Mouse (Mus musculus) liver, embryonic 11.5 days (tissue): Measurements from ENCODE around the gene Atg101. TPM values are rescaled to one million over a fixed set of nuclear protein-coding genes. Genes with fewer than 3 reads are reported as not detected.
"Not testable (repeated sequence)": the region's sequence is repeated elsewhere in the genome, so short reads cannot be mapped to it uniquely, and the experiment has no call there.

Source experiments
- ATAC-seq: fragments of 200-750 bp; cut with Nextera tagmentation; replicated peaks from 2 replicates; pipeline ENCODE4 v1.8.0; 2017; ENCODE audit warnings: moderate number of reproducible peaks, mild to moderate bottlenecking, moderate TSS enrichment, moderate library complexity; ENCODE audit not compliant: low FRiP score
- DNase-seq: peaks from one replicate; pipeline ENCODE4 v3.0.0-alpha.2; 2017; ENCODE audit warnings: low spot score
- H3K27ac ChIP-seq: fragments of 300-500 bp; sonication (generic); 2 replicates; pipeline ENCODE4 v1.5.1; 2014; ENCODE audit warnings: mild to moderate bottlenecking, low read depth, low read length, control low read depth
- H3K27me3 ChIP-seq: fragments of 300-500 bp; sonication (generic); replicated peaks from 2 replicates; pipeline ENCODE4 v1.6.1; 2014; ENCODE audit warnings: low read length, mixed read lengths; ENCODE audit not compliant: control insufficient read depth, insufficient read depth
- H3K36me3 ChIP-seq: fragments of 300-500 bp; sonication (generic); 2 replicates; pipeline ENCODE4 v1.6.1; 2014; ENCODE audit warnings: mild to moderate bottlenecking, low read length, moderate library complexity, mixed read lengths; ENCODE audit not compliant: control insufficient read depth, insufficient read depth
- H3K4me1 ChIP-seq: fragments of 300-500 bp; sonication (generic); replicated peaks from 2 replicates; pipeline ENCODE4 v1.6.1; 2014; ENCODE audit warnings: low read length, mixed read lengths; ENCODE audit not compliant: control insufficient read depth, insufficient read depth
- H3K4me2 ChIP-seq: fragments of 300-500 bp; sonication (generic); 2 replicates; pipeline ENCODE4 v1.6.1; 2014; ENCODE audit warnings: mild to moderate bottlenecking, control low read depth, moderate library complexity
- H3K4me3 ChIP-seq: fragments of 300-500 bp; sonication (generic); 2 replicates; pipeline ENCODE4 v1.5.1; 2014; ENCODE audit warnings: low read depth, low read length, control low read depth
- H3K9ac ChIP-seq: fragments of 300-500 bp; sonication (generic); 2 replicates; pipeline ENCODE4 v1.6.1; 2014; ENCODE audit warnings: low read depth, low read length, control low read depth
- H3K9me3 ChIP-seq: fragments of 300-500 bp; sonication (generic); 2 replicates; pipeline ENCODE4 v1.6.1; 2016; ENCODE audit warnings: low read length, inconsistent platforms, mixed read lengths; ENCODE audit not compliant: control insufficient read depth
- WGBS: fragments of 180-500 bp; shearing (Covaris S2); extraction: QIAGEN DNeasy Blood & Tissue Kit; methylation state at CpG from one replicate; pipeline ENCODE4 v1.1.7; 2014; 5-methylcytosine and 5-hydroxymethylcytosine counted together
- polyA plus RNA-seq: library from polyadenylated mRNA; unstranded; fragments of >200 nt; fragmentation: Nextera tagmentation; extraction: Ambion mirVana; gene quantifications from 2 replicates; pipeline ENCODE4 v1.2.1, GENCODE M21; 2014

Gene Atg101
- polyA plus RNA-seq, 1 experiment from 2014 or later, result 54.9 TPM

DNA sequence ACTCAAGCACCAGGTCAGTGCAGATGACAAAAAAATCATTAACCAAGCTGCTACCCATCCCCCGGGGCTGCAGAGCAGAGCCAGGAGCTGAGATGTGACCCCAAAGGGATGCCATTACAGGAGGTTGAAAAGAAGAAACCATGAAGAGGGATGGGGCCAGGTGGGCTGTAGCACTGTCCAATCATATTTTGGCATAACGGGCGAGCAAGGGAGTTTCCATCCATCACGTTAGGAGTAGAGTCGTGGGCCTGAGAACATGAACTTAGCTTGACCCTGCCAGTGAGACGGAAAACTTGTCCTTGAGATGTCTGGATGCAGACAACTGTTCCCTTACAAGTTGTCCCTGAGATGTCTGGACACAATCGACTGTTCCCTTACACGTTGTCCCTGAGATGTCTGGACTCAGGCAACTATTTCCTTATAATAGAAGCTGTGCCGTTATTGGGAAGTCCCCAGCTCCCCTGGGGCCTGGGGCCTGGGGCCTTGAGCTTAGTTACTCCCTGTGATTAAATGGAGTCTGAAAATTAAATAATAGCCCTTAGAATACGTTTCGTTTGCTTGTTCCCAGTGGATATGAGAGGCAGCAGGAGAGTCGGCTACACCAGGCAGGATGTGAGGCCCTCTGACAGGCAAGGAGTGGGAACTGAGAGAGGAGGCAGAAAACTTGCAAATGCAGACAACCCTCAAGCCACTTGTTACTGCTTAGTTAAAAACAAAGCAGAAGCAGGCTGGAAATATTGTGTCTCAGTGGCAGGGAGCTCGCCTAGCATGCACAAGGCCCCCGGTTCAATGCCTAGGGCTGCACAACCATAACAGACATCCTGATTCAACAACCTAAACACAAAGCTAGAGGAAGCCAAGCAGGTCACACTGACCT lies 35.1 kb downstream of the Atg101 start:
- Histone ChIP-seq H3K9me3 (no peaks in the 10 kb centered on the region), H3K9ac (no peak overlapping the region), H3K4me3 (no peak overlapping the region), H3K4me1 (peaks cover 21% of the 10 kb centered on the region), H3K27ac (no peak overlapping the region), H3K27me3 (0 out of 2 replicates have a peak, but pooled peaks cover 3% of the 10 kb centered on the region), H3K36me3 (no peaks in the 10 kb centered on the region), H3K4me2 (no peak overlapping the region)
- 54% methylated on average over 14 of the region's 14 CpGs for WGBS
- ATAC-seq (no peak), DNase-seq (no peak)

DNA sequence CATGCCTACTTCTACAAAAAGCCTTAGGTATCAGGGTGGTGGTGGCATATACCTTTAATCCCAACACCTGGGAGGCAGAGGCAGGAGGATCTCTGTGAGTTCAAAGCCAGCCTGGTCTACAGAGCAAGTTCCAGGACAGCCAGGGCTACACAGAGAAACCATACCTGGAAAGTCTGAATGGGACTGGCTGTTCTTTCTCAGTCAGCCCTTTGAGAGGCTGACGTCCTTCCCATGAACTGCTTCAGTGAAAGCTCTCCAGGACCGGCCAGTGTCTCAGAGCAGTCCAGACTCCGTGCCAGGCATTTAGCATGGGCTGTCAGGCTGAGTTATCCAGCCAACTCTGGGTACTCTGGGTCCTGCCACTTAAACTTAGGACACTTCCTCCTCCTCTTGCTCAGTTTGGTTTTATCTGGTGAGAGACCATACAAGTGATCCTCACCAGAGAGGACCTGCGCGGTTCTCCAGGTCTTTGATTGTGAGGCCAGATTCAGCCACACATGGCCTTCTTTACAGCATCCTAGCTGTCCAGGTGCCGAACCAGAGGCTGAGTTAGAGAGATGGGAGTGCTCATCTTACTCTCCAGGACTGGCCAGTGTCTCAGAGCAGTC lies 36.0 kb downstream of the Atg101 start:
- H3K9ac ChIP-seq, result no peak overlapping the region
- H3K4me2 ChIP-seq, result no peak overlapping the region
- H3K4me3 ChIP-seq, result no peak overlapping the region
- H3K36me3 ChIP-seq, result no peaks in the 10 kb centered on the region
- H3K27me3 ChIP-seq, result 0 out of 2 replicates have a peak, but pooled peaks cover 3% of the 10 kb centered on the region
- peaks cover 21% of the 10 kb centered on the region for H3K4me1 ChIP-seq
- no peaks in the 10 kb centered on the region for H3K9me3 ChIP-seq
- DNase-seq, result no peak
- ATAC-seq, result no peak
- H3K27ac ChIP-seq, result no peak overlapping the region
- 51% methylated on average over 6 of the region's 6 CpGs for WGBS

DNA sequence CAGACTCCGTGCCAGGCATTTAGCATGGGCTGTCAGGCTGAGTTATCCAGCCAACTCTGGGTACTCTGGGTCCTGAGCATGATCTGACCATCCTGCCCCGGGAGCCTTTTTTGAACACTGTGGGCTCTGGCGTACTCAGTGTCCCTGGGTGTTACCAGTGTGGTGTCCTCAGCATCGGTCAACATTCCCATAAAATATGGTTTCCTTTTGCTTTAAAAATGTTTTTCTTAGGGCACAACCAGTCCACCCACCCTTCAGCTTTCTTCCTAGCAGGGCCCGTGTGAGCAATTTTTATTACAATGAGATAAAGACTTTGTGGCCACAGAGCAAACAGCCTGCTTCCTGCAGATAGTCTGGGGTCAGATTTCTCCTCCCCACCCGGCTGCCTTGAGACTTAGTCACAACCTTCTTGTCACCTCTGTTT lies 36.6 kb downstream of the Atg101 start:
- Histone ChIP-seq H3K4me3 (no peak overlapping the region), H3K9ac (no peak overlapping the region), H3K27ac (no peak overlapping the region), H3K27me3 (0 out of 2 replicates have a peak, but pooled peaks cover 3% of the 10 kb centered on the region), H3K9me3 (no peaks in the 10 kb centered on the region), H3K36me3 (no peaks in the 10 kb centered on the region), H3K4me2 (no peak overlapping the region), H3K4me1 (peaks cover 21% of the 10 kb centered on the region)
- ATAC-seq (no peak), DNase-seq (no peak)
- WGBS, result 25% methylated on average over 6 of the region's 6 CpGs

DNA sequence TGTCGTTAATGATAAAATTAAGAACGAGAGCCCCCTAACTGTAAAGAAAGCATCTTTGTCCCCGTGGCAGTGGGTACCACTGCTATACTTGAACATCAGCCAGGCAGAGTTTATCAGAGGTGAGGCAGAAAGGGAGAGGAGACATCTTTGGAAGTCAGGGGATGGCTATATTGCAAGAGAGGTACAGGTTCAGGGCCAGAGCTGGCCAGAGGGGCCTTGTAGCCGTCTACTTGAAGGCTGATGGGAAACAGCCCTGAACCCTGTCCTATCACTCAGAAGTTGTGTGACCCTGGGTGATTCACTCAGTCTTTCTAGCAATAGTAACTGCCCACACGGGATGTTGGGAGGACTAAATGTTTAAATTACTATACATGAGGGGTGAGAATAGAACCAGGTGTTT lies 37.1 kb downstream of the Atg101 start:
- Histone ChIP-seq H3K4me3 (no peak overlapping the region), H3K9ac (no peak overlapping the region), H3K27me3 (0 out of 2 replicates have a peak, but pooled peaks cover 3% of the 10 kb centered on the region), H3K36me3 (no peaks in the 10 kb centered on the region), H3K9me3 (no peaks in the 10 kb centered on the region), H3K4me1 (peaks cover 21% of the 10 kb centered on the region), H3K27ac (no peak overlapping the region), H3K4me2 (no peak overlapping the region)
- 27% methylated on average over 5 of the region's 5 CpGs for WGBS
- no peak for DNase-seq
- no peak for ATAC-seq

DNA sequence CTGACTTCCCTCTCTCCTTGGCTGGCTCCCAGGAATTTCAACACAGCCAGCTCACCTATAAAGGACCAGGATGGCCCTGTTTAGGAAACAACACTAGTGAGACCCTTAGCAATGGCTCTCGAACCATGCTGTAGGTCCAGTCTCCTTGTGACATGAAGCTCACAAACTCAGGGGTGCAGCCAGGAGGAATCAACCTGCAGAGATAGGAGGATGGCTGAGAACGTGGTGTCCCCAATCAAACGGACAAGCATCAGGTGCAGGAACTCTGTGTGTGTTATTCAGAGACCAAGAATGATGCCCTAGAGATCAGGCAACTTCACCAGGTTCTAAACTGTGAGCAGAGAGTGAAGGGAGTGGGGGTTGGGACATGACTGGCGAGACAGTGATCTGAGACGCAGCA lies 38.0 kb downstream of the Atg101 start:
- H3K36me3 ChIP-seq, result no peaks in the 10 kb centered on the region
- no peak for DNase-seq
- H3K4me1 ChIP-seq, result peaks cover 21% of the 10 kb centered on the region
- 0 out of 2 replicates have a peak, but pooled peaks cover 3% of the 10 kb centered on the region for H3K27me3 ChIP-seq
- H3K9me3 ChIP-seq, result no peaks in the 10 kb centered on the region
- WGBS, result 73% methylated on average over 5 of the region's 5 CpGs
- no peak overlapping the region for H3K27ac ChIP-seq
- no peak overlapping the region for H3K9ac ChIP-seq
- H3K4me3 ChIP-seq, result no peak overlapping the region
- no peak for ATAC-seq
- H3K4me2 ChIP-seq, result no peak overlapping the region

DNA sequence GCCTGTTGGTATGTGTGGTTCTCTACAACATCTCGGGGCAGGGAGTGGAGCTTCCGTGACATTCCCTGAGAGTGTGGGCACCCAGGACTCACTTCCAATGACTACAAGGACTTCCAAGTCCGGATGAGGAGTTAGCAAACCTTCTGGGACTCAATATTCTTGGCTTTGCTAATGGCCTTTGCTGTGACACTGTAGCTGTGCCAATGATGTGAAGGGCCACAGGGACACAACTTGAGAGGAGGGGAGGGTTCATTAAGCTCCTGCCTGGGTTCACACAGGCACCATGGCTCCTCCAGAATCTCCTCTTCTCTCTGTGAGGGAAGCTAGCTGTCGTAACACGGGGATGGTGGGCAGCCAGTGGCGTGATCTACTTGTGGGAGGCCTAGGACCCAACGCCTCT lies 38.6 kb downstream of the Atg101 start:
- Histone ChIP-seq H3K4me1 (peaks cover 21% of the 10 kb centered on the region), H3K27me3 (0 out of 2 replicates have a peak, but pooled peaks cover 3% of the 10 kb centered on the region), H3K27ac (no peak overlapping the region), H3K9me3 (no peaks in the 10 kb centered on the region), H3K9ac (no peak overlapping the region), H3K4me3 (no peak overlapping the region), H3K4me2 (no peak overlapping the region), H3K36me3 (no peaks in the 10 kb centered on the region)
- ATAC-seq (no peak), DNase-seq (no peak)
- WGBS, result 90% methylated on average over 7 of the region's 7 CpGs

DNA sequence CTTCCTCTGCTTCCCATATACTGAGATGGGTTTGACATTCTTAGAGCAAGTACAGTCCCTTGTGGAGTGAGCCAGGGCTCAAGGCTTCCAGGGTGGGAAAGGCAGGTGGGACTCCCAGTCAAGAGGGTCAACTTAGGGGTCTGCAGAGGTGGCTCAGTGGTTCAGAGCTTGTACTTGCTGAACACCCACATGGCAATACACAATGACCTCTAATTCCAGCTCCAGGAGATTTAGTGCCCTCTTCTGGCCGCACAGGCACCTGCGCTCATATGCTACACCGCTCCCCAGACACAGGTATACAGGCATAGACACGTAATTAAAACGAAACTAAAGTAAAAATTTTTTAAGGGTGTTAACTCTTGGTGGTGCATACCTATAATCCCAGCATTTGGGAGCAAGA lies 39.4 kb downstream of the Atg101 start:
- WGBS, result 91% methylated on average over 5 of the region's 5 CpGs
- ATAC-seq (no peak), DNase-seq (no peak)
- Histone ChIP-seq H3K9me3 (no peaks in the 10 kb centered on the region), H3K4me1 (peaks cover 18% of the 10 kb centered on the region), H3K36me3 (no peaks in the 10 kb centered on the region), H3K27ac (no peak overlapping the region), H3K9ac (no peak overlapping the region), H3K27me3 (0 out of 2 replicates have a peak, but pooled peaks cover 3% of the 10 kb centered on the region), H3K4me2 (no peak overlapping the region), H3K4me3 (no peak overlapping the region)

DNA sequence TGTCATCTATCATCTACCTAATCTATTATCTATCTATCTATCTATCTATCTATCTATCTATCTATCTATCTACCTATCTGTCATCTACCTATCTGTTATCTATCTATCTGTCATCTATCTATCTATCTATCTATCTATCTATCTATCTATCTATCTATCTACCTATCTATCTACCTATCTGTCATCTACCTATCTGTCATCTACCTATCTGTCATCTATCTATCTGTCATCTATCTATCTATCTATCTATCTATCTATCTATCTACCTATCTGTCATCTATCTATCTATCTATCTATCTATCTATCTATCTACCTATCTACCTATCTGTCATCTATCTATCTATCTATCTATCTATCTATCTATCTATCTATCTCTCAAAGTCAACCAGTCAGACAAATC lies 40.3 kb downstream of the Atg101 start:
- H3K9ac ChIP-seq, H3K27ac ChIP-seq, H3K27me3 ChIP-seq, H3K36me3 ChIP-seq, H3K9me3 ChIP-seq, DNase-seq, ATAC-seq, H3K4me3 ChIP-seq, H3K4me2 ChIP-seq: not testable (repeated sequence)
- H3K4me1 ChIP-seq, result peaks cover 15% of the 10 kb centered on the region
